Mouse (Mus musculus) embryonic fibroblast, embryonic 13.5 days (primary cell): ENCODE data around the gene Thbs3.

Experiments used
- CTCF ChIP-seq: IDR thresholded peaks from 2 replicates; pipeline ENCODE4 v1.5.1; 2011; ENCODE audit warnings: mild to moderate bottlenecking, control low read depth, low read length, moderate library complexity, borderline replicate concordance; ENCODE audit not compliant: insufficient read depth
- POLR2A ChIP-seq: IDR thresholded peaks from 2 replicates; pipeline ENCODE4 v1.6.1; 2011; ENCODE audit warnings: low read depth, mild to moderate bottlenecking, control low read depth, low read length, moderate library complexity

- TF ChIP-seq CTCF (no peak), POLR2A (no peak)
These were observed 4.6 kb downstream of the Thbs3 start for GRCm38 (mm10) chr3:89219546-89219945.
